Mouse (Mus musculus) lung, postnatal 14 days (tissue): Measurements from ENCODE around the gene Lrrc15.
A peak's percentile ranks its signal among the peaks of the same experiment; 100 is the strongest.

Source experiments
- DNase-seq: peaks from one replicate; pipeline ENCODE4 v3.0.0; 2021

Lrrc15 gene

GRCm38 (mm10) chr16:30275558-30276340 lies 7.3 kb downstream of the Lrrc15 start:
- DNase-seq, result no peak

- DNase-seq, result no peak
Observed at GRCm38 (mm10) chr16:30273065-30273464, 10.0 kb downstream of the Lrrc15 start.

DNA sequence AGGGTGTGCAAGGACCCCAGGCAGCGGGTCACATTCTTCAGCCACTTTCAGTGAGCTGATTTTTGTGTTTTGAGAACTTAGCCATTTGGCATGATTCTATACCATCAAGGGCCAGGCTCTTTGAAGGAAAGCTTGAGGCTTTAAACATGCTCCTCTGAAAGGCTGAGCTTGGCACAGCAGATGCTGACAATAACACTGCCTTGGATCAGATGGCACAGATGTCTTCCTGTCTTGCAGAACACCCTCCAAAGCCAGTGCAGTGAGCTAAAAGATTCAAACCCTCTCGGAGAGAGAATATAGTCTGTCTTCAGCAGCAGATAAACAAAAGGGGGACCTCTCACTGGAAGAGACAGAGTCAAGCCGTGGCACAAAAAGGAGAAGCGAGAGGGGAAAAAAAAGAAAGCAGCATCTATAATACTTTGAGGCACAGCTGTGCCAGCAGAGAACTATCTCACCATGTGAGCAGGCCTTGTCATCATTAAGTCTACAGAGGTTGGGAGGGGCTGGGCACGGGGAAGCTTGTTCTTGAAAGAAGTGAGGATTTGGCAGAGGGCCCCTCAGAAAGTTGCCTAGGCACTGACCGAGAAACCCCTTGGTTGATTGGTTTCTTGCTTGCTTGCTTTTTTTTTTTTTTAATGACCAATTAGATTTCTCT lies 11.0 kb downstream of the Lrrc15 start:
- no peak for DNase-seq

DNA sequence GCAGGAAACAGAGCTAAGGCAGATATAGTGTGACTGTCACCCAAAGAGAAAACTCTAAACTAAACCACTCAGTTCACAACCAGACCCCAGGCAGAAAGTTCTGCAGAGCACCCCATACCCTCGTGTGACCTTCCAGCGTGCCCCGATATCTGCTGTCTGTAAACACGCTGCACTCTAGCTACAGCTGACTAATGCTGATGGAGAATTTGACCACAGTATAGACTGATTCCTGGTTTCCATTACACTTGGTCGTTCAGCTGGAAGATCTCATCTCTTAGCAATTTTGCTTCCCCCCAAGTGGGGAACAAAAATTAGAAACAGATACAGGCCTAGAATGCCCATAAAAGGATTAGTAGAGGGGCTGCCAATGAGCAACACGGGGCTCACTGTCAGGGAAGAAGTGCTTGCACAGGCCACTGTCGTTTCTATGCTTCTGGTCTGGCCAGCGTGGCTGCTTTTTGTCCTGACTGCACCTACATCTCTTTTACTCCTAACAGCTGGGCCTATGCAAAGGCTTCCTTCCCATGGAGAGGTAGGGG lies 11.8 kb downstream of the Lrrc15 start:
- no peak for DNase-seq

DNA sequence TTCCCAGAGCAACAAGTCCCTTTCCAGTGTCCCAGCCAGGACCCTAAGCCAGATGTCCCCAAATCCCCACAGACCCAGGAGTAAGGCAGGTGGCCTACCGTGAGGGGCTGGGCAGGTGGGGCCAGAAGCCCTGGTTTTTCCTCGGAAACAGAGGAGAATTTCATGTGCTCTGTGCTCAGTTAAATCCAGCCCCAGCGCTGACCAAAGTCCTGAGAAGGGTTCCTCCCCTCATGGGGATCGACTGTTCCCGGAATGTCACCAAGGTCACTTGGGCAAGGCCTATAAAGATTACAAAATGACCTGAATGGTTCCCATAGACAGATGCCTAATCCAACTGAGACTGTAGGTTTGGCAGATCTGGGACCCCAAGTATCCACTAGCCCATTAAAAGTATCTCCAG lies 15.7 kb downstream of the Lrrc15 start, which contains the start of gene Cpn2:
Gene Cpn2, minus strand, starts transcription at position 141 of the 400 bp plus-strand sequence.
- no peak for DNase-seq

GRCm38 (mm10) chr16:30266561-30266960 lies 16.5 kb downstream of the Lrrc15 start:
- DNase-seq, result no peak

DNA sequence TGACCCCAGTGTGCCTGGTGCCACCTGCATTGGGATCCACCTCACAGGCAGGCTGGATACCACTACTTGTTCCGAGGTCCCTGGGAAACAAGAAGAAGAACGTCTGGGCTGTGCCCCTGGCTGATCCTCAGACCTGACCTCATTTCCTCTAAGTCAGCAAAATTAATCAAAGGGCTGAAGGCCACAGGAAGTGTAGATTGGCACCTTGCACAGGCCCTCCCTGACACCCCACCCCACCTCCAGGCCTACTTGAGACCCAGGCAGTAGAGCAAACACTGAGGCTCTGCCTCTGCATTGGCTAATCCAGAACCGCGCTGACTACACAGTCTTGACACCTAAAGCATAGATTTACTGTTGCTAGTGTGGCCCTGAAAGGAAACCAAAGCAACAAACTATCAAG lies 17.4 kb downstream of the Lrrc15 start:
- DNase-seq, result no peak

- DNase-seq, result no peak
Observed at GRCm38 (mm10) chr16:30263156-30263555, 19.9 kb downstream of the Lrrc15 start.

- peak; percentile 81 for DNase-seq
Observed at GRCm38 (mm10) chr16:30262664-30263063, 20.4 kb downstream of the Lrrc15 start.

DNA sequence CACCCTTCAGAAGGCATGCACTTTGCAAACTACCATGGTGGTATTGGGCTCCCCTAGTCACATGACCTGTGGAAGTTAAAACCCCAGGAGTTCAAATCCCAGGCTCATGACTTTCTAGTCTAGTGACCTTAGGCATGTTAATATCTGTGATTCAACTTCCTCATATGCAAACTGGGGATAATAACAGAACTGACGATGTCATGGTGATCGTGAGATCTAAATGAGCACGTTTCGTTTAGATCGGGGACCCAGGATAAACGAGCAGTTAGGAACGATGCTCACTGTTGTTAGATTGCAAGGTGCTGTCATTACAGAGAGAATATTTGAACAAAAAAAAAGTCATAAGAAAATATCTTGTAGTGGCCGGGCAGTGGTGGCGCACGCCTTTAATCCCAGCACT lies 20.9 kb downstream of the Lrrc15 start:
- DNase-seq, result no peak

DNA sequence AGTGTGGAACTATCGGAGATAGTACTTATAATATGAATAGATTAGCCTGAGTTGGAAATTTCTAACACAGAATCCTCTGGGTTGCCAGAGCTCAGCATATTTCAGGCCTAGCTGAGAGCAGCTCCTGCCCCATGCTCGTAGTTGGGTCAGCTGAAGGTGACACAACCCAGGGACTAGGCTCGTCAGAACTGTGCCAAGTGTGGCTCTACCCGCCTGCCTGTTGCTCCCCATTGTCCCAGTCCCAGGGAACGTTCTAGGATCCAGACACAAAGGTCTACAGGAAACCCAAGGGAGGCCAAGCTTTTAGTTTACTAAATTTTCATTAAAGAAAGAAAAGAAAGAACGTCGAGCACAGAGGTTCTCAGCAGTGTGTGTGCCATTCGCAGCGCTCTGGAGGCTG lies 21.7 kb downstream of the Lrrc15 start:
- no peak for DNase-seq

DNA sequence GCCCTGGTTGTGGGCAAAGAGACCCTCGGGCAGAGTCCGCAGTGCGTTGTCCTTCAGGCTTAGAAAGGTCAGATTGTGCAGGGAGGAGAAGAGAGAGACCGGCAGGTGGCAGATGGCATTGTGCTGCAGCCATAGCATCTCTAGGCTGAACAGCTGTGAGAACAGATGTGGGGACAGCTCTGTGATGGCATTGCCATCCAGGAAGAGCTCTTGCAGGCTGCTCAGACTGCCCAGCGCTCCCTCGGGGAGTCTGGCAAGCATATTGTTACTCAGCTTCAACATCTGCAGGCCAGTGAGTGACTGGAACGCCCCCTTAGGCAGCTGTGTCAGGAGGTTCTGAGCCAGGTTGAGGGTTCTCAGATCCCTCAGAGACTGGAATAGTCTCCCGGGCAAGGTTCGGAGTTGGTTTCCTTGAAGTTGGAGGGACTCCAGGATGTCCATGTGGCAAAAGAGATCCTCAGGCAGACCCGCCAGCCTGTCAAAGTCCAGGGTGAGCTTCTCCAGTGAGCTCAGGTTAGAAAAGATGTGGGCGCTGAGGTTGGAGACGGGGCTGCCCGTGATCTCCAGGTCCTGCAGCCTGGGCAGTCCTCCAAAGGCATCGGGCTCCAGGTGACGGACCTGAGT lies 22.9 kb downstream of the Lrrc15 start:
- DNase-seq, result no peak

- no peak for DNase-seq
Observed at GRCm38 (mm10) chr16:30259444-30259843, 23.6 kb downstream of the Lrrc15 start.

DNA sequence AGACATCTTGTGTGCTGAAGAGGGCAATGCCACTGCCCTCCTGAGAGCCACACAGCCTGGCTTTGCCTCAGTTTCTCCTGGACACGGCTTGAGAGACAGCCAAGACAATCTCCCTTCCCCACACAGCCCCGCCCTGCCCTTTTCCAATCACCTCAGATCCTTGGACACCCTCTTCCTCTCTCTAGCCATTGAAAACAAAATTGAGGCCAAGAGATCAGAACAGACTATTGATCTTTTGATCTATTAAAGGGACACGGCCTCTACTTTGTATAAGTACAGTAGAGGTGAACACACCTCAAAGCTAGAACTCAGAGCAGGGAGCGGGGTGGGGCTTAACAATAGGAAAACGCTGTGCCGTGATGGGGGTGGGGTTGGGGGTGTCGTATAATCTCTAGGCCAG lies 24.6 kb downstream of the Lrrc15 start:
- DNase-seq, result no peak

GRCm38 (mm10) chr16:30257718-30258117 lies 25.3 kb downstream of the Lrrc15 start:
- DNase-seq, result no peak

DNA sequence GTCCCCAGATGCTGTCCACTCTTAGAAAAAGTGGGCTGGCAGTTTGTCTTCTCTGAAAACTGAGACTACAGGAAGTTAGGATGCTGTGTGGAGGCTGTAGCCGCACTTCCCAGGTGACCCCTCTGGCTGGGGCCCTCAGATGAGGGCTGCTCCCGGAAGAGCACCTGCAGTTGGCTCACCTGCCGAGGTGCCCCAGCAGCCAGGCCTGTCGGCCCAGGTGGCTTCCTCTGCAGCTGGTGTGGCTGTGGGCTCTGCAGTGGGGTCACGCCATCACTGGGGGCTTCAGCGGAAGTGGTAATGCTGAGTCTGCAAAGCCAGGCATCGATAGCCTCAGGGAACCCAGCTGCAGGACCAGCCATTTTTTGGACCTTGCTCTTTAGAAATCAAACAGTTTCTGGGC lies 28.0 kb downstream of the Lrrc15 start:
- DNase-seq, result no peak

GRCm38 (mm10) chr16:30253900-30254299 lies 29.2 kb downstream of the Lrrc15 start:
- DNase-seq, result no peak

DNA sequence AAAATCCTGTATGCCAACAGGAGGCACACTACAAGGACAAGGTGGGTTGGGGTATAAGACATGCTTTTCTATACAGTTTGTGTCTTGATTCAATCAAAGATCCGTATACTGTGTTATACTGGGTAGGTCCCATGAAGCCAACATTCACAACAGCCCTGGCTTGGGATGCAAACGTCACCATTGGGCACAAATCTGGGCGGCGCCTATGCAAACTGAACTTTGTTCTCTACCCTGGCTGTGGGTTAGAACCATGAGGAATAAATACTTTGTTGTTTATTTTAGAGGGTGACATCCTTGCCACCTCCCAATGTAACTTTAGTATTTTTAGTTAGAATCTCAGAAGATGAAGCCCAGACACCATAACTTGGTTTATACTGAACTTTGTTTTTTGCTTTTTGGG lies 29.7 kb downstream of the Lrrc15 start:
- DNase-seq, result no peak

DNA sequence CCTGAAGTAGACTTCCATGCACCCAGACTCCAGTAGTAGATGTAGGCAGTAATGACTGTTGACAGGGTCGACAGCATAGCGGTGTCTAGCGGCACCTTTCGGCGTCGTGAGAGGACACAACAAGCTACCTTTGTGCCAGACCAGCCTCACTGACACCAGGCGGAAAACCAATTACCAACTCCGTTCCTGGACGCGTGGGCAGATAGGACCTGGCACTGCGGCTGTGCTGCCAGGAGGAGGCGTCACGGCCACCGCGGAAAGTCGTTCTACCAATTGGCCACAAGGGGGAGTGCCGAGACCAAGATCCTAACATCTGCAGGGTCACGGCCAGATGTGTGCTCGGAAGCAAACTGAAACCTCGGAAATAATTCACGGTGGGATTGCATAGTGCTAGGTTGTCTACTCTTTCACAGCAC lies 31.0 kb downstream of the Lrrc15 start:
- DNase-seq, result peak; percentile 84

GRCm38 (mm10) chr16:30244037-30244700 lies 38.9 kb downstream of the Lrrc15 start:
- no peak for DNase-seq

GRCm38 (mm10) chr16:30241623-30242022 lies 41.4 kb downstream of the Lrrc15 start:
- DNase-seq, result no peak

DNA sequence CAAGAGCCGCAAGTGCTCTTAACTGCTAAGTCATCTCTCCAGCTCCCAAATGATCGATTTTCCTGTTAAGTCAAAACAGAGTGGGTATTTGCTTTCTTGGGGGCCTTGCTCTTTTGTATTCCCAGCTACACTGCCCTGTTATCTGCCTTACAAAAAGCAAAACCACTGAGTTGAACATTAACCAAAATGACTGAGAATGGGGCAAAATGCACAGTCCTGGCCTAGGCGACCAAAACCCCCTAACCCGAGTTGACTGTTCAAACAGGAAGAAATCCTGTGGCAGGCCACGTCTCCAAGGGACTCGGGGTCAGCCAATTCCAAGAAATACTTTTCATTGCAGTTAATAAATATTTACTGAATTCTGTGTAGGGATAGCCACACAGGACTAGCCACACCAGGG lies 44.3 kb downstream of the Lrrc15 start:
- DNase-seq, result no peak

- peak; percentile 91 for DNase-seq
Observed at GRCm38 (mm10) chr16:30236091-30236699, 46.9 kb downstream of the Lrrc15 start.
